Mouse (Mus musculus): ENCODE results near the gene Ccnf.

Ccnf gene

DNA sequence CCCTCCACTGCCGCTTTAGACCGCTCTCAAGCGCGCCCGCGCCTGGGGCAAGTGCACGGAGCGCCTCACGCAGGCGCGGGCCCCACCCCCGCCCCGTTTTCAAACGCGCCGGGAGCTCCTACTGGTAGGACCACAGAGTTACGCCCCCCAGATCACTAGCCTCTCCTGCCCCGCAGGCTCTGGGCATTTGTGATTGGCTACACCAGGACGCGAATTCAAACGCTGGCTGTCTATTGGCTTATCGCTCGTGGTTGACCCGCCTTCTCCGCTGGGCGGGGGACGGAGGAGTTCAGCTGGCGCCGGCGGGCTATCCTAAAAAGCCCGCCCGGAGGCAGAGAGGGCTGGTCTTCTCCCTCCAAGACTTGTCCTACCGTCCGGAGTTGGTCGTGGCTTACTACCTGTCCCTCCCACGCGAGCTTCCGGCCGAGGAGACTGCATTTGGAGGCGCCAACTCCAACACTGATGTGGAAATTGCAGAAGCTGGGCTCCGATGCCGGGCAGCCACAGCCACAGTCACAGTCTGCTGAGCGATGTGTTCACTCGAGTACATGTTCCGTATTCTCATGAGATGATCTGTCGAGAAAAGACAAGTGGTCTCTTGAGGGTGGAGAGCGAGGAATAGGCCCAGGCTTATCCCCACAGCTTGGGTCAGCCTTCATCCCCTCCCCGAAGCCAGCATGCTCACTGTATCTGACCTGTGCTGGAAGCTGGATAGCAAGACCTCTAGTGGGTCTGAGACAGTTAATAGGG is at the start of gene Ccnf:
Gene Ccnf (minus strand): TSS at position 165 of the 750 bp plus-strand sequence.
- in situ Hi-C loops (cut with MboI; ENCODE audit: low pct_unique_long_range_greater_than_20kb in 1 of 2, low sequenced_read_pairs in 2 of 2, unreplicated experiment in 1 of 2): no loop called here

DNA sequence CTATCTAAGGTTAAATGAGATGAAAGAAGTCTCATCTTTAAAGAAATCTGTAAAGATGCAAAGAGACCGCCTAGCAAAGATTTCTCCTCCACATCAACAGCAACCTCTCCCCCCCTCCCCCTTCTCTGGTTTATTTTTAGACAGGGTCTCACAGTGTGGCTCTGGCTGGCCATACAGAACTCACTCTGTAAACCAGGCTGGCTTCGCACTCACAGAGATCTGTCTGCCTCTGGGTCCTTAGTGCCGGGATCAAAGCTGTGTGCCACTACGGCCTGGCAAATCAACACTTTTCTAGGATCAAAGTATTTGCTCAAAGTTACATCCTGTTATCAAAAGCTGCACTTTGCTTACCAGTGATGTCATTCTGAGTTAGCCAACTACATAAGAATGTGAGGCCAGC is 49.4 kb upstream of the Ccnf start:
- in situ Hi-C loops (cut with MboI; ENCODE audit: low pct_unique_long_range_greater_than_20kb in 1 of 2, low sequenced_read_pairs in 2 of 2, unreplicated experiment in 1 of 2): no loop called here

DNA sequence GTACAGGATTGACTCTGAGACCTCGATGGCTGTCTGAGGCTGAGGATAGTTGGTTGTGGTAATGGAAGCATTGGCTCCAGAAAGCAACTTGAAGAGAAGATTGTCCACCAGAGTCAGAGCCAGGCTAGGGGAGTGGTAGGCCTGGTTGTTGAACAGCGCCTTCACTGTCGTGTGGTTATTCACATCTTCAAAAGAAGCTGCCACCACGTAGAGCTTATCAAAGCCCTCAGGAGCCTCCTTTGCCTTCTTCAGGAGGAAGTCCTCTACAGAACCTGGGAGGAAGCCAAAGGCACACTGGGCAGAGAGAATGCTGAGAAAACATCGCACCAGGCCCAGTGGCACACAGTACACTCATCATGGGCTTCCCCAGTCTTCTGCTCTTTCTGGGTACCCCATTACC is 38.1 kb upstream of the Ccnf start:
- in situ Hi-C loops (cut with MboI; ENCODE audit: low pct_unique_long_range_greater_than_20kb in 1 of 2, low sequenced_read_pairs in 2 of 2, unreplicated experiment in 1 of 2): loop anchor here (25.0 kb wide), 2 partner anchors 377 to 427 kb away; partner anchors contain the start of genes Dcpp3 (in 1 of the 2) and Prss21 (in 1 of the 2)

DNA sequence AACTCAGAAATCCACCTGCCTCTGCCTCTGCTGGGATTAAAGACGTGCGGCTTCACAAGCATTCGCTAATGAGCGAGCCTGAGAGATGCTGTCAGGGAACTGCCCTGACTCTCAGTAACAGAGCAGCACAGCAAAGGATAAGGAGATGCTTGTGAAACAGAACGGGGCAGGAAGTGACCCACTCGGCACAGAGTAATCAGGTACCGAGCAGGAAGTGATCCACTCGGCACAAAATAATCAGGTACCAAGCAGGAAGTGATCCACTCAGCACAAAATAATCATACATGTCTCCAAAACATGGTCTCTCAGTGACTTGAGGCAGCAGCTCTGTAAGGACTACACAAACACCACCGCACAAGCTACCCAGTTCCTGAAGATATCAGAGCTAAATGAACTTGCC is 37.2 kb upstream of the Ccnf start:
- in situ Hi-C loops (cut with MboI; ENCODE audit: low pct_unique_long_range_greater_than_20kb in 1 of 2, low sequenced_read_pairs in 2 of 2, unreplicated experiment in 1 of 2): loop anchor here (25.0 kb wide), 2 partner anchors 376 to 426 kb away; partner anchors contain the start of genes Dcpp3 (in 1 of the 2) and Prss21 (in 1 of the 2)

DNA sequence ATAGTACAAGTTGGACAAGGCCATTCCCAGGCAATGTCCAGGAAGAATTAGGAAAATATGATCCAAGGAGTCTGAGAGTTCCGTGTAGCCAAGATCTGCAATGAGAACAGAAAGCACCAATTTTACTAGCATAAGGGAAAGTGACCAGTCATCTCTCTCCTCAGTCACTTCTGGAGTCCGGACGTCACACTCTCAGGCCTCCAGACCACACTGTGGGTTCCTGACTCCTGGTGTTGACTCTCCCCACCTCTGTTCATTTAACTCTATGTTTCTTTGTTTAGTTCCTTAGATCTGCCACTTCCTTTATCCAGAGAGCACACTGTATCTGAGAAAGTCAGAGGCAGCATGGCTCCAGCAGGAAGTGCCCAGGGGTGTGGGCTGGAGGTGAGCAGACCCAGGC is 34.4 kb upstream of the Ccnf start:
- in situ Hi-C loops (cut with MboI; ENCODE audit: low pct_unique_long_range_greater_than_20kb in 1 of 2, low sequenced_read_pairs in 2 of 2, unreplicated experiment in 1 of 2): loop anchor here (25.0 kb wide), 2 partner anchors 373 to 423 kb away; partner anchors contain the start of genes Dcpp3 (in 1 of the 2) and Prss21 (in 1 of the 2)

DNA sequence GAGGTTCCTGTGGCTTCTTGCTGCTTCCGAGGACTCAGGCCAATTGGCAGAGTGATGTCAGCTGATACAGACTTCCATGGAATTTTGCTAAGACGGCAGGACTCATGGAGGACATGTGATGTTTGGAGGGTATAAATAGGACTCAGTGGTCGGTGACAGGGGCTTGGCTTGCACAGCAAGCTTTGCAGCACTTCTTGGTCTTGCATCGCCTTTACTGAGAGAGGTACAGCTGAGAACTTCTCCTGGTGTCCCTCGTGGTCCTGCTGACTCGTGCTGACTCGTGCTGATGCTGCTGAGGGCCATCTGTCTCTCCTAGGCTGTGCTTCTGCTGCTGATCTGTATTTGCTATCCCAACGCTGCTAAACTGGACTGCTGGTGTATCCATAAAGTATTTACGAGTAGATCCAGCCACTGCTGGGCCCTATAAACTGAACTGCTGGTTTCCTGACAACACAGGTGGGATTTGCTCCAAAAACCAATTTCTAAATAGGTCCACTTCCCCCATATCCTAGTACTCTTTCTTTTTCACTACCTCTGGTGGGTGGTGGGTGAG is 32.1 kb upstream of the Ccnf start:
- in situ Hi-C loops (cut with MboI; ENCODE audit: low pct_unique_long_range_greater_than_20kb in 1 of 2, low sequenced_read_pairs in 2 of 2, unreplicated experiment in 1 of 2): loop anchor here (25.0 kb wide), 2 partner anchors 371 to 421 kb away; partner anchors contain the start of genes Dcpp3 (in 1 of the 2) and Prss21 (in 1 of the 2)

DNA sequence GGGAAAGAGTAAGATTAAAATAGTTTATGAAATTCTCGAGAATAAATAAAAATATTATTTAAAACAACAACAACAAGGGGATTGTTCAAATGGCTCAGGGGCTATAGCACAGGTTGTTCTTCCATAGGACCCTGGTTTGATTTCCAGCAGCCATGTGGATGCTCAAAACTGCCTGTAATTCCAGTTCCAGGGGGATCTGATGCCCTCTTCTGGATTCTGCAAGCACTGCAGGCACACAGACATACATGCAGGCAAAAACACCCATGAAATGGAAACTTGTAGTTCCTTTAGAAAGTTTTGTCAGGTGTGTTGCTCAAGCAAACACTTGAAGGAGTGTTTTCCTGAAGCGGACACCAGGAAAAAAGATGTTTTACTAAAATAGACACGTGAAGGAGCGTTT is 31.4 kb upstream of the Ccnf start:
- in situ Hi-C loops (cut with MboI; ENCODE audit: low pct_unique_long_range_greater_than_20kb in 1 of 2, low sequenced_read_pairs in 2 of 2, unreplicated experiment in 1 of 2): loop anchor here (25.0 kb wide), 2 partner anchors 370 to 420 kb away; partner anchors contain the start of genes Dcpp3 (in 1 of the 2) and Prss21 (in 1 of the 2)

DNA sequence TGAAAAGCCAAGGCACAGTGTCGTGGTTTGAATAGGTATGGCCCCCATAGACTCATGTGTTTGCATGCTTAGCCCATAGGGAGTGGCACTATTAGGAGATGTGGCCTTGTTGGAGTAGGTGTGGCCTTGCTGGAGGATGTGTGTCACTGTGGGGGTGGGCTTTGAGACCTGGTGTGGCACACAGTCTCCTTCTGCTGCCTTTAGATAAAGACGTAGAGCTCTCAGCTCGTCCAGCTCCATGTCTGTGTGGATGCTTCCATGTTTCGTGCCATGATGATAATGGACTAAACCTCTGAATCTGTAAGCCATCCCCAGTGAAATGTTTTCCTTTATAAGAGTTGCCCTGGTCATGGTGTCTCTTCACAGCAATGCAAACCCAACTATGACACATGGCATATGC is 28.6 kb upstream of the Ccnf start:
- in situ Hi-C loops (cut with MboI; ENCODE audit: low pct_unique_long_range_greater_than_20kb in 1 of 2, low sequenced_read_pairs in 2 of 2, unreplicated experiment in 1 of 2): loop anchor here (25.0 kb wide), 2 partner anchors 368 to 418 kb away; partner anchors contain the start of genes Dcpp3 (in 1 of the 2) and Prss21 (in 1 of the 2)

DNA sequence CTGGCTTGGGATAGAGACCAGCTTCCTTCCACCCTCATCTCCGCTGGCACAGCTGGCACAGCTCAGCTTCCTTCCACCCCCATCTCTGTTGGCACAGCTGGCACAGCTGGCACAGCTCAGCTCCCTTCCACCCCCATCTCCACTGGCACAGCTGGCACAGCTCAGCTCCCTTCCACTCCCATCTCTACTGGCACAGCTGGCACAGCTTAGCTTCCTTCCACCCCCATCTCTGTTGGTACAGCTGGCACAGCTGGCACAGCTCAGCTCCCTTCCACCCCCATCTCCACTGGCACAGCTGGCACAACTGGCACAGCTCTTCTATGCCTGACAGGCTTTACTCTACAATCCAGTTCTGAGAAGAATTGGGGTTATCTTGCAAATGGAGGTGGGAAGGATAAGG is 15.8 kb upstream of the Ccnf start:
- in situ Hi-C loops (cut with MboI; ENCODE audit: low pct_unique_long_range_greater_than_20kb in 1 of 2, low sequenced_read_pairs in 2 of 2, unreplicated experiment in 1 of 2): no loop called here

DNA sequence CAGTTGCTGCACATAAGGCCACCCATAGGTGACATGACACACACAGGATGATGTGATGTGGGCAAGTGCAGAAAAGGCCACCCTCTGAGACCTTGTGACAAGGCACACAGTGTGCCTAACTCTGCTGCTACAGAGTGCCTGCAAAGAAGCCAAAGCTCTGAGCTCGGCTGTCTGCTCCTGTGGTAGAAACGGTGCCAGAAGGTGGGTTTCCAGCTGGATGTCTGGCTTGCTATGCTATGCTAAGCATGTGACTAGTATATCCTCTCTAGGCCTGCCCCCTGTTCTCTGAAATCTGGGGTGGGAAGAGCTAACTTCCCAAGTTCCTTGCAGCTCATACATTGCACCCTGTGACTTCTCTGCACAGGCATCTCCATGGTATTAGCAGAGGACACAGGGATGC is 13.5 kb upstream of the Ccnf start:
- in situ Hi-C loops (cut with MboI; ENCODE audit: low pct_unique_long_range_greater_than_20kb in 1 of 2, low sequenced_read_pairs in 2 of 2, unreplicated experiment in 1 of 2): no loop called here

DNA sequence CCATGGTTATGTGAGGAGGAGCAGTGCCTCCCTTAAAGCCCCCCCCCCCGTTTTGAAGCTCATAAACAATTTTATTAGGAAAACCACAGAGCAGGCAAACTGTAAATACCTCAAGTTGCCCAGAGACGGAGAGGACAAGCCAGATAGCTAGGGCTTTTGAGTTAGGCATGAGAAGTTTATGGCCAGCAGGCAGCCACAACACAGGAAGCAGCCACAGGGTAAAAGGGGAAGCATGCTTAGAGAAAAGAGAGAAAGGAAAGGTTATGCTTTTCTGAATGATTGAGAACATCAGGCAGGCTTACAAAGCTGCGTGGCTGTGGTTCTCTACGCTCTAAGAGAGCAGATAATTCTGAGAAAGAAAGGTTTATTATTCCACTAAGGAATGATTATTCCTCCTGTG is 9.2 kb upstream of the Ccnf start:
- in situ Hi-C loops (cut with MboI; ENCODE audit: low pct_unique_long_range_greater_than_20kb in 1 of 2, low sequenced_read_pairs in 2 of 2, unreplicated experiment in 1 of 2): no loop called here

DNA sequence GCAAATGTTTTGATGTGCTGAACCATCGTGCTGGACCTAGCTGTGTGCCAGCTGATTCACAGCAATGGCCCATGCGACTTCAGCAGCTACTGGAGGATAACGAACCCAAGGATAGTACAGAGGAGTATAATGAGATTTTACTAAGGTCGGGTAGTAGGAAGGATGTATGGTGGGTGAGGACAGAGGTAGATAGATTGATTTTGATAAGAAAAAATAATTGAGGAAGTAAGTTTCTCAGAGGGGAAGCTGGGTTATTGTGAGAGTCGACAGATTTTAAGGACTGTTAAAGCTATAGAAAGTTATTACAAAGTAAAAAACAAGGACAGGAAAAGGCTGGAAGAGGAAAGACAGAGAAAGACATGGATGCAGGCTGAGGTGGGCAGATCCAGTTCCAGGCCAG is 8.4 kb upstream of the Ccnf start:
- in situ Hi-C loops (cut with MboI; ENCODE audit: low pct_unique_long_range_greater_than_20kb in 1 of 2, low sequenced_read_pairs in 2 of 2, unreplicated experiment in 1 of 2): no loop called here

DNA sequence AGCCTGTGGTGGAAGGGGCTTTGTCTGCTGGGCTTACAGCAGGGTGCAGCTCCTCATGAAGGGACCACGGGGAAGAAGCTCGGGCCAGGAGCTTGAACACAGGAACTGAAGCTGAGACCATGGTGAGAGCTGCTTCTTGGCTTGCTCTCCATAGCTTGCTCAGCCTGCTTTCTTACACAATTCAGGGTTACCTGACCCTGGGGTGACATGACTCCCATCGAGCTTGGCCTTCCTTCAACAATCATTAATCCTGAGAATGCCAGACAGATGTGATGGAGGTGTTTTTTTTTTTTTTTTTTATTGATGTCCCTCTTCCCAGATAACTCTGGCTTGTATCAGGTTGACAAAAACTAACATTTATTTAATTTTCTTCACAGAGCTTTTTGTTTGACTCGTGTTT is 7.7 kb upstream of the Ccnf start:
- in situ Hi-C loops (cut with MboI; ENCODE audit: low pct_unique_long_range_greater_than_20kb in 1 of 2, low sequenced_read_pairs in 2 of 2, unreplicated experiment in 1 of 2): no loop called here

DNA sequence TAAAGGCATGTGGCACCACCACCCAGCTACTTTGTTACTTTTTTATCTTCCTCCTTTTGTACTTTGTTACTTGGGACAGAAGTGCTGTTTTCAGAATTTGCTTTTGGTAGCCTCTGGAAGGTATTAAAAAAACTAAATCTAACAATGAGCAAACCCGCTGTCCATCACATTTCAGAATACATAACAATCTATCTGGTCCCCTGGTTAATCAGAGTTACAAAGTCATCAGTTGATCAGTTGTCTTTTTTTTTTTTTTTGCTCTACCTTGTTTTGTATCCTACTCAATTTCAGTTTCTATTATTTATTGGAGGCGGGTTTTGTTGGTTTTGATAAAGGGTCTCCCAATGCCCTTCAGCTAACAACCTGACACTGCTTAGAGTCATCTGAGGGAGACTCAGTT is 1.0 kb upstream of the Ccnf start:
- in situ Hi-C loops (cut with MboI; ENCODE audit: low pct_unique_long_range_greater_than_20kb in 1 of 2, low sequenced_read_pairs in 2 of 2, unreplicated experiment in 1 of 2): no loop called here

DNA sequence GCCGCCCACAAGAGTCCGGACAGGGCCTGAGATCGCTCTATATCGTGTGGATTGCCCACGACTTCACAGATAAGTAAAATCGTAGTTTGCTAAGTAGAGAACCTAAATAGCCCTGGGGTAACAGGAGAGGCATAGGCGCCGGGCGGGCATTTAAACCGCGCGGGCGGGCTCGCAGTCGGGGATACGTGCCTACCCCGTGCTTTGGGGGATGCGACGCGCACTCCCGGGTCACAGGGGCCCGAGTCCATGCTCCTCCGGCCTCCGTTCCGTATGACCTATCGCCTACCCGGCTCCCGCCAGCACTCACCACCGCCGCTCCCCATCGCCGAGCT is 330 bp downstream of the Ccnf start:
- in situ Hi-C loops (cut with MboI; ENCODE audit: low pct_unique_long_range_greater_than_20kb in 1 of 2, low sequenced_read_pairs in 2 of 2, unreplicated experiment in 1 of 2): no loop called here

DNA sequence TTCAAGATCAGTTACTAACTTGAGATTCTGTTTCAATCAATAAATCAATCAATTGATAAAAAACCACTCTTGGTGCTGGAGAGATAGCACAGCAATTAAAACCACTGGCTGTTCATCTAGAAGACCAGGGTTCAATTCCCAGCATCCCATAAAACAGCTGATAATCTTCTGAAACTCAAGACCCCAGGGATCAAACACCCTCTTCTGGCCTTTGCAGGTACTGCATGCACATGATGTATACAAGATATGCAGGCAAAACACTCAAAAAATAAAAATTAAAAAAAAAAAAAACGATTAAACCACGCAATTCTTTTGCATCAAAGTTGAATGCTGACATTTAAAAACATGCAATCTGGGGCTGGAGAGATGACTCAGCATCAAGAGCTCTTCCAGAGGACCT is 2.6 kb downstream of the Ccnf start:
- in situ Hi-C loops (cut with MboI; ENCODE audit: low pct_unique_long_range_greater_than_20kb in 1 of 2, low sequenced_read_pairs in 2 of 2, unreplicated experiment in 1 of 2): no loop called here

DNA sequence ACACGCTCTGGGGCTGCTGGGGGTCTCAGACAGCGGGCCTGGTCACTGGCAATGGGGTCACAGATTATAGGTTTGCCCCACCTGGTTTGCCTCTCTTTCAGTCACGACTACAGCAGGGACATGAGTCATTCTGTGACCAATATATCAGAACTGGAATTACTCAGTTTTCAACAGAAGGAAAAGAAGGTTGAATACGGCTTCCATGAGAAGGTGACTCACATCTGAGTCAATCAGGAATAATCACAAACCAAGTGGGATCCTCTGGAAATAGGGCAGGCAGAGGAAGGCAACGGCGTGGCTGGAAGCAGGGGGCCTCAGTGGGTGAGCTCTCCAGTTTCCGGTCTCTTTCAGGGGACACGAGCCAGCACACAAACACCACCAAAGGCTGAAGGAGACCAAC is 7.2 kb downstream of the Ccnf start:
- in situ Hi-C loops (cut with MboI; ENCODE audit: low pct_unique_long_range_greater_than_20kb in 1 of 2, low sequenced_read_pairs in 2 of 2, unreplicated experiment in 1 of 2): no loop called here

DNA sequence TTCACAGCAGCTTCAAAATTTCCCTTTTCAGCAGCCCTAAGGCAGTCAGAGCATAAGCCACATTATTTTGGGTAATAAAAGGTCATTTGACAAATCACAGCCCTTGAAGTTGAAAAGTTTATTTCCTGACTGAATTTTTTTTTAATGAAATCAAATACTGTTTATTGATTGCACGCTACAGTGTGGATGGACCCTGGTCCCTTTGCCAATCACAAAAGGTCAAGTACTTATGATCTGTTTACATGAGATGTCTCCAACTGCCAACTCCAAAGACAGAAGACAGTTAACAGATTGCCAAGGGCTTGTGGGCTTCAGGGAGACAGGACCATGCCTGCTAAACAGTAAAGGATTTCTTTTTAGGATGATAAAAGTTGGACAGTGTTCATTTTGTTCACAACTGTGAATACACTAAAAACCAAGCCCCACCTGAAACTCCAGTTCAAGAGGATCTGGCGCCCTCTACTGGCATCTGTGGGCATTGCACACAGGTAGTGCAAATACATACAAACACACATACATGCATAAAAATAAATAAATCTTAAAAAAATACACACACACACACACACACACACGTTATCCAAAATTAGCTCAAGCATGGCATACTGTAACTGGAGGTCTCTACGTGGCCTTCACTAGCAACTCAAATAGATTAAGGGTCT is 7.8 kb downstream of the Ccnf start:
- in situ Hi-C loops (cut with MboI; ENCODE audit: low pct_unique_long_range_greater_than_20kb in 1 of 2, low sequenced_read_pairs in 2 of 2, unreplicated experiment in 1 of 2): no loop called here

DNA sequence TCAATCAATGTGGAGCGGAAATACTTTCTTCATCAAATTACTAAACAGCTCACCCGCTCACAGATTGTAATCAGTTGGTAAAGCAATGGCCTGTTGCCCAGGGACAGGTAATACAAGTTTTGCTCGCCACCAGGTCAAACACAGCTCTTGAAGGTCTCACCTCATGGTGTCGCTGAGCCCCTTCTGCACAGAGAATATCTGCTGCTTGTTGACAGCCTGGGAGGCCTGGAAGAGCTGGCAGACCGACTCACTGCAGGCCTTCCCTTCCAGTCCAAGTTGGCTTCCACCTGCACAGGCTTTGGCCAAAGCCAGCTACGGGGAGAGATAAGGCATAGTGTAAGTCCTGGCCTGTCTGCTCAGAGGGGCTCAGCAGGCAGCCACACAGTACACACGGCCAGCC is 14.4 kb downstream of the Ccnf start:
- in situ Hi-C loops (cut with MboI; ENCODE audit: low pct_unique_long_range_greater_than_20kb in 1 of 2, low sequenced_read_pairs in 2 of 2, unreplicated experiment in 1 of 2): no loop called here

All from mouse embryonic stem cell (cell line).